Comparison of ENCODE assay signal across 7 mouse cellular contexts in genomic region chr13:8785185-8785584, GRCm38 (mm10).
DNase-seq lines count a peak whose midpoint lies in the region; TF ChIP-seq lines count a peak whose summit lies in the region.

No protein-coding gene starts in this region.

- H3K4me1 ChIP-seq in ES-Bruce4 (ENCODE audit: control insufficient read depth, insufficient read depth, low read length), result no peaks in the 10 kb centered on the region

- no peaks in the 10 kb centered on the region for H3K27me3 ChIP-seq in ES-Bruce4 (ENCODE audit: control insufficient read depth, insufficient read depth, low read length, poor library complexity, severe bottlenecking)

- peak; percentile 73 for DNase-seq in ZHBTc4 (ENCODE audit: low read depth, low spot score)
- DNase-seq in cerebellum, postnatal 4 days (ENCODE audit: low spot score in 2 of 2), result peak; percentile 37 to 57
- DNase-seq in frontal cortex, postnatal 36 days (ENCODE audit: low spot score in 2 of 2), result peak; percentile 51 to 76
- DNase-seq in layer of hippocampus, adult 2 months (ENCODE audit: low spot score in 2 of 2), result peak; percentile 40 to 53
- DNase-seq in lung, postnatal 10 days, result peak; percentile 49
- DNase-seq in right cerebral cortex, adult 2 months (ENCODE audit: low spot score in 2 of 2), result peak; percentile 70 to 77

- no peak overlapping the region for H3K4me3 ChIP-seq in ES-Bruce4 (ENCODE audit: low read depth, low read length)
- no peak overlapping the region for H3K4me3 ChIP-seq in layer of hippocampus, adult 2 months

- no peak overlapping the region for H3K9ac ChIP-seq in ES-Bruce4 (ENCODE audit: low read depth, poor library complexity, severe bottlenecking)

- TF ChIP-seq CTCF in ES-Bruce4 (IDR thresholded peaks at IDR 0.05; ENCODE audit: low read depth, low read length), result peak; percentile 69
- peak; percentile 94 for TF ChIP-seq CTCF in layer of hippocampus, adult 2 months (conservative IDR thresholded peaks at IDR 0.05)

- no peak for TF ChIP-seq POLR2A in ES-Bruce4 (IDR thresholded peaks at IDR 0.05; ENCODE audit: insufficient read depth, low read length)

- no peaks in the 10 kb centered on the region for H3K36me3 ChIP-seq in ES-Bruce4 (ENCODE audit: control insufficient read depth, insufficient read depth, low read length, poor library complexity, severe bottlenecking)

- no peak overlapping the region for H3K27ac ChIP-seq in ES-Bruce4 (ENCODE audit: insufficient read depth, low read length)
- H3K27ac ChIP-seq in layer of hippocampus, adult 2 months, result no peak overlapping the region

- no peaks in the 10 kb centered on the region for H3K9me3 ChIP-seq in ES-Bruce4 (replicated peaks; ENCODE audit: control insufficient read depth, insufficient read depth, low read length, poor library complexity, severe bottlenecking)

- TF ChIP-seq EP300 in ES-Bruce4 (IDR thresholded peaks at IDR 0.05; ENCODE audit: insufficient read depth, low read depth, low read length), result no peak
